Mouse (Mus musculus): Measurements from ENCODE around the gene Slc19a2. TPM values are rescaled to one million over a fixed set of nuclear protein-coding genes. Genes with fewer than 3 reads are reported as not detected.
A peak's percentile ranks its signal among the peaks of the same experiment; 100 is the strongest.

Slc19a2 gene
- polyA plus RNA-seq (2012; rRNA removed) = 17.8 and 23.3 TPM in 2 replicates

- H3K36me3 ChIP-seq (ENCODE audit: control insufficient read depth, insufficient read depth, low read length) = no peaks in the 10 kb centered on the region
- H3K4me3 ChIP-seq (ENCODE audit: control insufficient read depth, low read depth, low read length) = peak within 1 kb of the TSS; percentile 92
- H3K27ac ChIP-seq (ENCODE audit: control insufficient read depth, insufficient read depth, low read depth, low read length) = peak within 1 kb of the TSS; percentile 83
- H3K4me1 ChIP-seq (ENCODE audit: control insufficient read depth, insufficient read depth, low read length) = peaks cover 12% of the 10 kb centered on the region
- no peaks in the 10 kb centered on the region for H3K27me3 ChIP-seq (ENCODE audit: control insufficient read depth, insufficient read depth, low read length)
- TF ChIP-seq POLR2A (IDR thresholded peaks at IDR 0.05; ENCODE audit: control insufficient read depth, low read depth, low read length) = peak; percentile 22
- TF ChIP-seq CTCF (IDR thresholded peaks at IDR 0.05; ENCODE audit: control insufficient read depth, insufficient read depth, insufficient replicate concordance, low read depth, low read length) = no peak
Measured at GRCm38 (mm10) chr1:164248465-164249331, at the start of gene Slc19a2. Slc19a2 (plus strand) TSS chr1:164249046.

GRCm38 (mm10) chr1:164199551-164199950 is 49.3 kb upstream of the Slc19a2 start:
- no peak overlapping the region for H3K4me3 ChIP-seq (ENCODE audit: control insufficient read depth, low read depth, low read length)
- H3K27me3 ChIP-seq (ENCODE audit: control insufficient read depth, insufficient read depth, low read length) = no peaks in the 10 kb centered on the region
- no peaks in the 10 kb centered on the region for H3K36me3 ChIP-seq (ENCODE audit: control insufficient read depth, insufficient read depth, low read length)
- 0 out of 2 replicates have a peak, but pooled peaks cover 3% of the 10 kb centered on the region for H3K4me1 ChIP-seq (ENCODE audit: control insufficient read depth, insufficient read depth, low read length)
- TF ChIP-seq CTCF (IDR thresholded peaks at IDR 0.05; ENCODE audit: control insufficient read depth, insufficient read depth, insufficient replicate concordance, low read depth, low read length) = no peak
- no peak for TF ChIP-seq POLR2A (IDR thresholded peaks at IDR 0.05; ENCODE audit: control insufficient read depth, low read depth, low read length)
- H3K27ac ChIP-seq (ENCODE audit: control insufficient read depth, insufficient read depth, low read depth, low read length) = peak overlapping the region; percentile 3; the same call in 1 of the 2 replicates

GRCm38 (mm10) chr1:164208437-164208836 is 40.4 kb upstream of the Slc19a2 start:
- no peak for TF ChIP-seq POLR2A (IDR thresholded peaks at IDR 0.05; ENCODE audit: control insufficient read depth, low read depth, low read length)
- Histone ChIP-seq H3K4me3 (ENCODE audit: control insufficient read depth, low read depth, low read length) (no peak overlapping the region), H3K4me1 (ENCODE audit: control insufficient read depth, insufficient read depth, low read length) (no peaks in the 10 kb centered on the region)

DNA sequence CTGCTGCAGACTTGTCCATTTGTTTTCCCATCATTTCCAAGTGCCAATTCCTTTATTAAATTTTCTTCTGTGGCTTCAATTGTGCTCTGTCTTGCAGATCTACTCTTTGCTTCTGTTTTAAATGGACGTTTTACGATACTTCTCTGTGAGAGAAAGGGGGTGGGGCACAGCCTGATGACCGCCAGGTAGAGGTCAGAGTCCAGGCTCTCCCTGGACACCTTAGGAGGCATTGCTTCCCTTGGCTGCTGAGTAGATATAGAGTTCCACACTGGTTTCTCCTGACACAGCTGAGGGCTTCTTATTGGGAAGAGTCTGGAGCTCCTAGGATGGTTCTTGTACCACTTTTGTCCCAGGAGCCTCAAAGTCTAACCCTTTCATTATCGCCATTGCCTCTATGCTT is 37.9 kb upstream of the Slc19a2 start:
- Histone ChIP-seq H3K4me3 (ENCODE audit: control insufficient read depth, low read depth, low read length) (no peak overlapping the region), H3K36me3 (ENCODE audit: control insufficient read depth, insufficient read depth, low read length) (no peaks in the 10 kb centered on the region)
- TF ChIP-seq POLR2A (IDR thresholded peaks at IDR 0.05; ENCODE audit: control insufficient read depth, low read depth, low read length) (no peak), CTCF (IDR thresholded peaks at IDR 0.05; ENCODE audit: control insufficient read depth, insufficient read depth, insufficient replicate concordance, low read depth, low read length) (no peak)

More at GRCm38 (mm10) chr1:164208437-164208836, 40.4 kb upstream of the Slc19a2 start:
- H3K27me3 ChIP-seq (ENCODE audit: control insufficient read depth, insufficient read depth, low read length) = no peaks in the 10 kb centered on the region
- H3K27ac ChIP-seq (ENCODE audit: control insufficient read depth, insufficient read depth, low read depth, low read length) = no peak overlapping the region
- H3K36me3 ChIP-seq (ENCODE audit: control insufficient read depth, insufficient read depth, low read length) = no peaks in the 10 kb centered on the region

DNA sequence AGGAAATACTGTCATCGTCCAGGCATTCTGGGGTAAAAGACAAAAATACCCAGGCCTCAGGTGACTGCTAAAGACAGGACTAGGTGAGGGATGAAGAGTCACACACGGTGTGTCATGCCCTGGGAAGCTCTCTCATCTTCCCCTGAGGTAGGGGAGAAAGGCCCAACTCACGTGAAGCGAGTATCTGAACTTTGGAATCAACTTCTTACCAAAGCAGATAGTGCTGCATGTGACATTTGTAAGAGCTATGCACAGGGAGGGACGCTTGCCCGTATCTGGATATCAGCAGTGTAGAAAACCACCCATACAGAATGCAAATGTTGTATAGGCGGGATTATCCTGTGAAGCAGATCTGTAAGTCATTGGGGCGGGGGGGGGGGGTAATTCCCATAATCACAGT is 36.2 kb upstream of the Slc19a2 start:
- TF ChIP-seq POLR2A (IDR thresholded peaks at IDR 0.05; ENCODE audit: control insufficient read depth, low read depth, low read length) = no peak
- TF ChIP-seq CTCF (IDR thresholded peaks at IDR 0.05; ENCODE audit: control insufficient read depth, insufficient read depth, insufficient replicate concordance, low read depth, low read length) = no peak
- peaks cover 4% of the 10 kb centered on the region for H3K4me1 ChIP-seq (ENCODE audit: control insufficient read depth, insufficient read depth, low read length)
- no peaks in the 10 kb centered on the region for H3K36me3 ChIP-seq (ENCODE audit: control insufficient read depth, insufficient read depth, low read length)
- no peak overlapping the region for H3K4me3 ChIP-seq (ENCODE audit: control insufficient read depth, low read depth, low read length)
- no peaks in the 10 kb centered on the region for H3K27me3 ChIP-seq (ENCODE audit: control insufficient read depth, insufficient read depth, low read length)
- H3K27ac ChIP-seq (ENCODE audit: control insufficient read depth, insufficient read depth, low read depth, low read length) = no peak overlapping the region

More for the DNA sequence above, 37.9 kb upstream of the Slc19a2 start:
- Histone ChIP-seq H3K27ac (ENCODE audit: control insufficient read depth, insufficient read depth, low read depth, low read length) (no peak overlapping the region), H3K4me1 (ENCODE audit: control insufficient read depth, insufficient read depth, low read length) (no peaks in the 10 kb centered on the region), H3K27me3 (ENCODE audit: control insufficient read depth, insufficient read depth, low read length) (no peaks in the 10 kb centered on the region)

- no peak for TF ChIP-seq POLR2A (IDR thresholded peaks at IDR 0.05; ENCODE audit: control insufficient read depth, low read depth, low read length)
- TF ChIP-seq CTCF (IDR thresholded peaks at IDR 0.05; ENCODE audit: control insufficient read depth, insufficient read depth, insufficient replicate concordance, low read depth, low read length) = no peak
- peaks cover 9% of the 10 kb centered on the region for H3K4me1 ChIP-seq (ENCODE audit: control insufficient read depth, insufficient read depth, low read length)
- no peaks in the 10 kb centered on the region for H3K36me3 ChIP-seq (ENCODE audit: control insufficient read depth, insufficient read depth, low read length)
- no peak overlapping the region for H3K27ac ChIP-seq (ENCODE audit: control insufficient read depth, insufficient read depth, low read depth, low read length)
- no peaks in the 10 kb centered on the region for H3K27me3 ChIP-seq (ENCODE audit: control insufficient read depth, insufficient read depth, low read length)
- H3K4me3 ChIP-seq (ENCODE audit: control insufficient read depth, low read depth, low read length) = no peak overlapping the region
Measured at GRCm38 (mm10) chr1:164214190-164214589, 34.7 kb upstream of the Slc19a2 start.

DNA sequence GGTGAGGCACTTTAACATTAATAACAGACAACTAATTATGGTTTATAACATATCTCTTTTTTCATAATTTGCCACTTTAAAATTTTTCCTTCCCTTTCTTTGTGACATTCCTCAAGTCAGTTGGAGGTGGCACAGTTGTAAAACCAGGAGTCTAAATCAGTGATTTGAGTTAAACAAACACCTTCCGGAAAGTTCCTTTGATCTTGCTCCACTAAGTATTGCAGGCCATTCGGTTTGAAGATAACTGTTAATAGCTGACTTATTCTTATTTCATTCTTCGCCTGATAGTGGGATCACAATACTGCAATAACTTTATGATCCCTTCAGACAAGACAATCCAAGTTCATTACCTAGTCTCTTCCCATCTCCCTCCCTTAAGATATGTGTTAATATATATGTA is 33.7 kb upstream of the Slc19a2 start:
- H3K27me3 ChIP-seq (ENCODE audit: control insufficient read depth, insufficient read depth, low read length) = no peaks in the 10 kb centered on the region
- peaks cover 9% of the 10 kb centered on the region for H3K4me1 ChIP-seq (ENCODE audit: control insufficient read depth, insufficient read depth, low read length)
- TF ChIP-seq POLR2A (IDR thresholded peaks at IDR 0.05; ENCODE audit: control insufficient read depth, low read depth, low read length) = no peak
- TF ChIP-seq CTCF (IDR thresholded peaks at IDR 0.05; ENCODE audit: control insufficient read depth, insufficient read depth, insufficient replicate concordance, low read depth, low read length) = no peak
- H3K27ac ChIP-seq (ENCODE audit: control insufficient read depth, insufficient read depth, low read depth, low read length) = no peak overlapping the region
- no peak overlapping the region for H3K4me3 ChIP-seq (ENCODE audit: control insufficient read depth, low read depth, low read length)
- no peaks in the 10 kb centered on the region for H3K36me3 ChIP-seq (ENCODE audit: control insufficient read depth, insufficient read depth, low read length)

Measured in testis, adult 2 months (tissue).